Mouse (Mus musculus): ENCODE measurements around the gene Bag2. TPM values are rescaled to one million over a fixed set of nuclear protein-coding genes. Genes with fewer than 3 reads are reported as not detected.
A peak's percentile ranks its signal among the peaks of the same experiment; 100 is the strongest.
"Not testable (repeated sequence)": the region's sequence is repeated elsewhere in the genome, so short reads cannot be mapped to it uniquely, and the experiment has no call there.

Gene Bag2
- polyA plus RNA-seq, 1 experiment from 2014 or later, result 20.8 TPM

- no peak for ATAC-seq (ENCODE audit: low FRiP score, low read depth)
- no peaks in the 10 kb centered on the region for H3K4me1 ChIP-seq
- WGBS, result 87% methylated on average over 11 of the region's 11 CpGs
- no peak overlapping the region for H3K9ac ChIP-seq
- H3K4me3 ChIP-seq, result no peak overlapping the region
- H3K9me3 ChIP-seq, result no peaks in the 10 kb centered on the region
- H3K27ac ChIP-seq, result no peak overlapping the region
- H3K36me3 ChIP-seq, result peaks cover 22% of the 10 kb centered on the region
- H3K27me3 ChIP-seq (replicated peaks), result no peaks in the 10 kb centered on the region
- no peak overlapping the region for H3K4me2 ChIP-seq (replicated peaks)
These were observed 8.0 kb upstream of the Bag2 start for GRCm38 (mm10) chr1:33765468-33766080.

DNA sequence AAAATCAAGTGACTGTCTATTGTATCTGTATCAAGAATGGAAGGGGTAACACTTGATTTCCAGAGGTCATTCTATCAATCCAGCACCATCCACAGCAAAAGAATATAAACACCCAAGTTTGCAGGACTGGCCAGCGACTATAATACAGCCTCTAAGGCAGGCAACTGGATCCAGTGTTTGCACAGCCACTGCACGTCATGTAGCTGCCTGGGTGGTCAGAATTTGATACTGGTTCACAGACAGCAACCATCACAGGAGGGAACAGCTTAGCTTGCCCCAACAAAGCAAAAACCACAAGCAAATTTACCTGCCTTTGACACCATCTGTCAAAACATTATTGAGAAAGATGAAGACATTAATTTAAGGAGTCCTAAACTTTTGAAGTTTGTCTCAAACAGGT is 6.2 kb upstream of the Bag2 start:
- Histone ChIP-seq H3K27me3 (replicated peaks) (no peaks in the 10 kb centered on the region), H3K9me3 (no peaks in the 10 kb centered on the region), H3K27ac (no peak overlapping the region), H3K36me3 (peaks cover 12% of the 10 kb centered on the region), H3K4me3 (no peak overlapping the region), H3K4me1 (no peaks in the 10 kb centered on the region), H3K9ac (no peak overlapping the region), H3K4me2 (replicated peaks) (no peak overlapping the region)
- no peak for ATAC-seq (ENCODE audit: low FRiP score, low read depth)
- WGBS, result 76% methylated on average over 2 of the region's 2 CpGs

DNA sequence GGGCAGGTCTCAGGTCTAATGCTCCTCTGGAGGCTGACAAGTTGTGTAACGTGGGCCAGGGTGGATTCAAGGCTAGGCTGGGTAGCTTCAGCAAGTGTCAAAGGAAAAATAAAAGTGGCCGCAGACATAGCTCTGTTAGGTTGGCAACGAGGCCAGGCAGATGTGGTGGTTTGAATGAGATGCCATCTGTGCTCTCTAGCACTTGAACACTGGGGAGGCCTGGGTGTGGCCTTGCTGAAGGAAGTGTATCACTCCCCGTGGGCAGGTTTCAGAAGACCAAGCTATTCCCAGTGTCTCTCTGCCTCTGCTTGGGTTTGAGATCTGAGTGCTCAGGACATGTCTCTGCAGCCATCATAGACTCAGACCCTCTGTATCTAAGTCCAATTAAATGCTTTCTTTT is 893 bp upstream of the Bag2 start:
- Histone ChIP-seq H3K27me3 (replicated peaks) (no peaks in the 10 kb centered on the region), H3K4me3 (no peak overlapping the region), H3K9ac (no peak overlapping the region), H3K27ac (no peak overlapping the region), H3K9me3 (no peaks in the 10 kb centered on the region), H3K4me2 (replicated peaks) (no peak overlapping the region), H3K4me1 (peaks cover 9% of the 10 kb centered on the region), H3K36me3 (peaks cover 12% of the 10 kb centered on the region; the same call in 1 of the 2 replicates)
- no peak for ATAC-seq (ENCODE audit: low FRiP score, low read depth)
- WGBS, result 59% methylated on average over 4 of the region's 4 CpGs

GRCm38 (mm10) chr1:33757033-33757413 is 572 bp downstream of the Bag2 start:
- Histone ChIP-seq H3K4me1 (peaks cover 9% of the 10 kb centered on the region), H3K9me3 (no peaks in the 10 kb centered on the region), H3K4me3 (peak overlapping the region; percentile 69), H3K27ac (peak overlapping the region; percentile 32; the same call in 1 of the 2 replicates), H3K4me2 (replicated peaks) (peak overlapping the region; percentile 98), H3K9ac (peak overlapping the region; percentile 76), H3K27me3 (replicated peaks) (no peaks in the 10 kb centered on the region), H3K36me3 (peaks cover 6% of the 10 kb centered on the region; the same call in 1 of the 2 replicates)
- peak; percentile 68 for ATAC-seq (ENCODE audit: low FRiP score, low read depth)
- 13% methylated on average over 14 of the region's 14 CpGs for WGBS

DNA sequence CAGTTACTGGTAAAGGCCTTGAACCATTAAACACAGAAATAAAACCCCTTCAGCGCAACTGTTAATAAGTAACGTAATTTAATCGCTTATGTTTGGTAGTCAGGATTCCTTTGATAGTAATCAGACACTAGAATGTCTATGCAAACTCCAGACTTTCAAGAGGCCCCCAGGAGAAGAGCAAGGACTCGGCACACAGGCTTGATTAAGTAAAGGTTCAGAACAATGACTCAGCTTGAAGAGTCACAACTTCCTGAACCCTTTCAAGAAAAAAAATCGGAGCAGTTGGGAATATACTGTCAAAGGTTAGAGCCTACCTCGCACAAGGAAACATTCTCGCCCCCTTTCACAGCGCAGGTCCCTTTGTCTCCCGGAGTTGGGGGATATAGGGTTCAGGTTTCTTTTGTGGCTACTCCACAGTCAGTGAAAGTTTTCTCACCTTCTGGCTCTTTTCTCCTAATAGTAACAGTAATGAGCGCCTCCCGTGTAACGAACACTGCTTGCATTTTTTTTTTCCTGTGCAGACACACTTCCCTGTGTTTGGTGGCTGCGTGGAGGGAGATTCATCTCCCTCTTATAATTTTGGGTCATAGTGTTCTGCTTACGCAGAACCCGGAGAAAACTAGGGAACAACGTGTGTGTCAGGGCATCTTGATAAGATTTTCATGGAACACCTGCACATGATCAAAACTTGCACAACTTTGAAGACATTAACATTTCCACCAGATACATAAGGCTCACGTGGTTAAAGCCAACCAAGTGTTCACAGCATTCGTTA is 1.1 kb downstream of the Bag2 start:
- no peak overlapping the region for H3K27ac ChIP-seq
- WGBS, result 35% methylated on average over 18 of the region's 18 CpGs
- peaks cover 9% of the 10 kb centered on the region for H3K4me1 ChIP-seq
- H3K9ac ChIP-seq, result no peak overlapping the region
- peak overlapping the region; percentile 98 for H3K4me2 ChIP-seq (replicated peaks)
- H3K27me3 ChIP-seq (replicated peaks), result no peaks in the 10 kb centered on the region
- H3K4me3 ChIP-seq, result peak overlapping the region; percentile 69
- H3K9me3 ChIP-seq, result no peaks in the 10 kb centered on the region
- ATAC-seq (ENCODE audit: low FRiP score, low read depth), result no peak; the same call in 1 of the 2 replicates
- peaks cover 6% of the 10 kb centered on the region; the same call in 1 of the 2 replicates for H3K36me3 ChIP-seq

DNA sequence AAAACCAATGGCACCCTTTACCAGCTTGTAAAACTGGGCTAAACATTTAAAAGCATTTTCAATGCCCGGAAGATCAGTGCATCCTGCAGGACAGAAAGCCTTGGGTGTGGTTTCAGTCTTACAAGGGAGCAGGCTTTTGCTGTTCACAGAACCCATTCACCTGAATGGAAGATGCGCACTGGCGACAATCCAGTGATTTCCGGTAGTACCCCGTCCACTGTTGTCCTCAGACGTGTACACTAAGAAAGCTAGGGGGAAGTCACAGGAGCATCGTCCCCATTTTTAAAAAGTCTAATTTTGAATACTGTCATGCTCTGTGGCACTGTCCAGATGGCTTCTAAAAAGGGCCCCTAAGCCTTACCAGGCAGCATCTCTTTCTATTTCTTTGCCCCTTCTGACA is 1.8 kb downstream of the Bag2 start:
- peaks cover 6% of the 10 kb centered on the region; the same call in 1 of the 2 replicates for H3K36me3 ChIP-seq
- H3K4me3 ChIP-seq, result no peak overlapping the region
- no peak overlapping the region for H3K9ac ChIP-seq
- peaks cover 9% of the 10 kb centered on the region for H3K4me1 ChIP-seq
- no peaks in the 10 kb centered on the region for H3K27me3 ChIP-seq (replicated peaks)
- no peak overlapping the region for H3K27ac ChIP-seq
- ATAC-seq (ENCODE audit: low FRiP score, low read depth), result no peak
- no peaks in the 10 kb centered on the region for H3K9me3 ChIP-seq
- H3K4me2 ChIP-seq (replicated peaks), result no peak overlapping the region
- 90% methylated on average over 7 of the region's 7 CpGs for WGBS

DNA sequence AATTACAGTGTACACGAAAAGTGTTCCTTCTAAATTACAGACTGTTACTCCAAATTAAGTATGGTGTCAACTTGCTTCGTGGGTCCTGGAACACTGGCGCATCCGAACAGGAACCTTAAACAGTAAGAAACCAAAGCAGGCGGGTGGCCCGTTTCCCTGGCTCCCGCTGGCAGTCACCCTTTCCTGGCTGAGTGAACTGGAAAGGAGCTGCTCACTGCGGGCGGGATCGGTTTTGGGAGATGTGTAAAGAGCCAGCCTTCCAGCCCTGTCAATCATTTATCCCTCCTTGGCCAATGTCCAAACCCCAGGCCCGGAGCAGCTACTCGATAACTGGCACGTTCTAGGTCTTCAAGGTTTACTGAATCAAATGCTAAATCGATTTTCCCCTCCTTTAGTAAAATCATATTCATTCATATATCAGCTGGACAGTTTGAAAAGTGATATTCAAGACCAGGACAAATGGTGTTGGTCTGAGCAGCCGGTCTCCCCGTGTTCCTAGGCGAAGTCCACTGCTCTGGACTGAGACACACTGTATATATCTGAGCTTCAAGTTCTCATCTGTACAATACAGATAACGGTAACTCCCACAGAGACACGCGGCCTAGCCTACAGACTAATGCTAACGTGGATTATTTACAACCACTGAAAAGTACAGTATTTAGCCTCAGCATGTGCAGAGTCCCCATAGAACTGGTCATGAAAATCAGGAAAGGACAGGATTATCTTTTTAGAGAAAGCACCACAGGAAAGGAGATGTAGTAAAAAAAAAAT is 2.4 kb downstream of the Bag2 start:
- Histone ChIP-seq H3K9ac (no peak overlapping the region), H3K4me3 (no peak overlapping the region), H3K36me3 (peaks cover under 1% of the 10 kb centered on the region; the same call in 1 of the 2 replicates), H3K4me1 (peaks cover 9% of the 10 kb centered on the region), H3K27ac (no peak overlapping the region), H3K9me3 (no peaks in the 10 kb centered on the region), H3K4me2 (replicated peaks) (no peak overlapping the region), H3K27me3 (replicated peaks) (no peaks in the 10 kb centered on the region)
- ATAC-seq (ENCODE audit: low FRiP score, low read depth), result no peak
- WGBS, result 90% methylated on average over 21 of the region's 21 CpGs

GRCm38 (mm10) chr1:33754089-33754488 is 3.5 kb downstream of the Bag2 start:
- Histone ChIP-seq H3K9me3 (no peaks in the 10 kb centered on the region), H3K27me3 (replicated peaks) (no peaks in the 10 kb centered on the region), H3K27ac (no peak overlapping the region), H3K4me1 (peaks cover 9% of the 10 kb centered on the region), H3K9ac (no peak overlapping the region), H3K4me3 (no peak overlapping the region), H3K36me3 (no peaks in the 10 kb centered on the region), H3K4me2 (replicated peaks) (no peak overlapping the region)
- ATAC-seq (ENCODE audit: low FRiP score, low read depth), result no peak
- 93% methylated on average over 17 of the region's 17 CpGs for WGBS

GRCm38 (mm10) chr1:33751283-33751682 is 6.3 kb downstream of the Bag2 start:
- WGBS, result 86% methylated on average over 10 of the region's 10 CpGs
- Histone ChIP-seq H3K9me3 (no peaks in the 10 kb centered on the region), H3K27me3 (replicated peaks) (no peaks in the 10 kb centered on the region), H3K4me2 (replicated peaks) (no peak overlapping the region), H3K9ac (no peak overlapping the region), H3K4me1 (peaks cover 2% of the 10 kb centered on the region; the same call in 1 of the 2 replicates), H3K27ac (no peak overlapping the region), H3K4me3 (no peak overlapping the region), H3K36me3 (0 out of 2 replicates have a peak, but pooled peaks cover 2% of the 10 kb centered on the region)
- ATAC-seq (ENCODE audit: low FRiP score, low read depth), result no peak; the same call in 1 of the 2 replicates

DNA sequence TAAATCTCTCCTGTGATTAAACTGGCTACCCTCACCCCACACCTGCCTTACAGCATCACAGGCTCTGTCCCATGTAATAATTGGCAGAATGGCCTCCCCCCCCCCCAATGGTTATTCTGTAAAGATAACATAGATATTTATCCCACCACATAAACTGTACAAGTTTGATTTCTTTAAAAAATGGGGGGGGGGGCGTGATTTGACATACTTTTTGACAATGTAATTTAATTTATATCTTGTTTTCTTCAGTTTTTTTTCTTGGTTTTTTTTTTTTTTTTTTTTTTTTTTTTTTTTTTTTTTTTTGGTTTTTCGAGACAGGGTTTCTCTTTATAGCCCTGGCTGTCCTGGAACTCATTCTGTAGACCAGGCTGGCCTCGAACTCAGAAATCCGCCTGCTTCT is 7.9 kb downstream of the Bag2 start:
- not testable (repeated sequence) for ATAC-seq (ENCODE audit: low FRiP score, low read depth); H3K4me2 ChIP-seq (replicated peaks); H3K36me3 ChIP-seq; H3K9ac ChIP-seq; H3K9me3 ChIP-seq; H3K27me3 ChIP-seq (replicated peaks); H3K27ac ChIP-seq; H3K4me3 ChIP-seq; H3K4me1 ChIP-seq
- 90% methylated on average over 3 of the region's 4 CpGs for WGBS

- 95% methylated on average over 11 of the region's 11 CpGs for WGBS
- Histone ChIP-seq H3K4me2 (replicated peaks) (no peak overlapping the region), H3K9ac (no peak overlapping the region), H3K4me1 (no peaks in the 10 kb centered on the region), H3K36me3 (0 out of 2 replicates have a peak, but pooled peaks cover 2% of the 10 kb centered on the region), H3K27me3 (replicated peaks) (no peaks in the 10 kb centered on the region), H3K27ac (no peak overlapping the region), H3K9me3 (no peaks in the 10 kb centered on the region), H3K4me3 (no peak overlapping the region)
- no peak for ATAC-seq (ENCODE audit: low FRiP score, low read depth)
These were observed 8.5 kb downstream of the Bag2 start for GRCm38 (mm10) chr1:33749109-33749508.

- no peak overlapping the region for H3K4me2 ChIP-seq (replicated peaks)
- no peaks in the 10 kb centered on the region for H3K27me3 ChIP-seq (replicated peaks)
- no peaks in the 10 kb centered on the region for H3K4me1 ChIP-seq
- no peak overlapping the region for H3K4me3 ChIP-seq
- H3K27ac ChIP-seq, result no peak overlapping the region
- no peak overlapping the region for H3K9ac ChIP-seq
- peaks cover 7% of the 10 kb centered on the region; the same call in 1 of the 2 replicates for H3K36me3 ChIP-seq
- ATAC-seq (ENCODE audit: low FRiP score, low read depth), result no peak
- no peaks in the 10 kb centered on the region for H3K9me3 ChIP-seq
- WGBS, result 92% methylated on average over 4 of the region's 4 CpGs
These were observed 11.7 kb downstream of the Bag2 start for GRCm38 (mm10) chr1:33745901-33746300.

Data from neural tube, embryonic 12.5 days (tissue).